Mouse (Mus musculus) testis, adult 2 months (tissue): ENCODE measurements around the gene Atp6v0a1.

Source experiments
- CTCF ChIP-seq: fragments of 200-500 bp; IDR thresholded peaks from 2 replicates; pipeline ENCODE4 v1.5.1; 2012; ENCODE audit warnings: low read depth, mild to moderate bottlenecking, inconsistent platforms, low read length, moderate library complexity; ENCODE audit not compliant: control insufficient read depth, insufficient read depth, insufficient replicate concordance
- POLR2A ChIP-seq: fragments of 200-500 bp; IDR thresholded peaks from 2 replicates; pipeline ENCODE4 v1.6.1; 2012; ENCODE audit warnings: low read depth, mild to moderate bottlenecking, inconsistent platforms, low read length, moderate library complexity; ENCODE audit not compliant: control insufficient read depth

- TF ChIP-seq CTCF (no peak), POLR2A (no peak)
Observed at GRCm38 (mm10) chr11:100998836-100999235, 10.4 kb upstream of the Atp6v0a1 start.
